Mouse (Mus musculus): ENCODE results near the gene Rnf39. TPM values are rescaled to one million over a fixed set of nuclear protein-coding genes. Genes with fewer than 3 reads are reported as not detected.

The Rnf39 gene
- polyA plus RNA-seq, 1 experiment, result 0.20 TPM

DNA sequence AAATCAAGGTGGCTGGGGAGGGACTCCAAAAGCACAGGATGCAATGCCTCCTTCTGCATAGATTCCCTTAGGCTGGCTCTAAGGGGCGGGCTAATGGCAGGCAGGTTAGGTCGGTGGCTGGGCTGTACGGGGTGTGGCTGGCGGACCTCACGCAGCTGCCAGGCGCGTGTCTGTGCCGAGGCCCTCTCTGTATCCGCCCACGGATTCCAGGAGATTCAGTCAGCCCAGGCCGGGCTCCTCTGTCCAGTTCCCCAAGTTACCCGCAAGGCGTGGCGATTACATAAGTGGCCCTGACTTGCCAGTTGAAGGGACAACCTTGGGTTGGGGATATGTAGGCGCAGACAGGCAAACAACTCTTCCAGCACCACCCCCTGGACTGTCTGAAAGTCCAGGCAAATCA lies 22.5 kb upstream of the Rnf39 start:
- no peak for TF ChIP-seq POLR2A (IDR thresholded peaks at IDR 0.05; ENCODE audit: low read depth, low read length)
- TF ChIP-seq CTCF (IDR thresholded peaks at IDR 0.05; ENCODE audit: extremely low read depth, insufficient read depth, insufficient read length, insufficient replicate concordance), result no peak
- WGBS, result 67% methylated on average over 15 of the region's 15 CpGs
- Histone ChIP-seq H3K4me1 (ENCODE audit: control insufficient read depth, insufficient read depth, insufficient read length) (no peaks in the 10 kb centered on the region), H3K27me3 (ENCODE audit: control insufficient read depth, insufficient read depth, low read length) (no peaks in the 10 kb centered on the region), H3K4me3 (ENCODE audit: extremely low read depth, insufficient read depth, insufficient read length) (no peak overlapping the region), H3K36me3 (ENCODE audit: control insufficient read depth, insufficient read depth, low read length) (no peaks in the 10 kb centered on the region), H3K27ac (ENCODE audit: insufficient read depth, low read length) (no peak overlapping the region)
- no peak for DNase-seq (ENCODE audit: low read depth in 1 of 2, low spot score in 2 of 2)

DNA sequence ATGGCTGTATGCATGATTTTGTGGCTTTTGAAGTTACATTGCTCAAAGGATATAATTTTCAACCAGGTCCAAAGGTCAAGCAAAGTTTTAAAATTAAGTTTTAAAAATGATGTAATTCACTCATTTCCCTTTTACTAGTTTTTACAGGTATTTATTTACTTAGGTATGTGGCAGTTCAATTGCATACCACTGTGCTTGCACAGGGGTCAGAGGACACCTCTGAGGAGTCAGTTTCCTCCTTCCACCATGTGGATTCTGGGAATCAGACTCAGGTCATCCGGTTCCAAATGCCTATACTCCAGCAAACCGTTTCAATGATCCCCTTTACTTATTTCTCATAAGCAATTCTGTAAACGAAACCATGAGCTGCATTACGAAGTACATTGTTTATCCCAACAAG lies 20.0 kb upstream of the Rnf39 start:
- H3K27me3 ChIP-seq (ENCODE audit: control insufficient read depth, insufficient read depth, low read length), result no peaks in the 10 kb centered on the region
- H3K27ac ChIP-seq (ENCODE audit: insufficient read depth, low read length), result no peak overlapping the region
- H3K4me3 ChIP-seq (ENCODE audit: extremely low read depth, insufficient read depth, insufficient read length), result no peak overlapping the region
- no peaks in the 10 kb centered on the region for H3K4me1 ChIP-seq (ENCODE audit: control insufficient read depth, insufficient read depth, insufficient read length)
- 85% methylated on average over 4 of the region's 4 CpGs for WGBS
- no peak for TF ChIP-seq POLR2A (IDR thresholded peaks at IDR 0.05; ENCODE audit: low read depth, low read length)
- TF ChIP-seq CTCF (IDR thresholded peaks at IDR 0.05; ENCODE audit: extremely low read depth, insufficient read depth, insufficient read length, insufficient replicate concordance), result no peak
- H3K36me3 ChIP-seq (ENCODE audit: control insufficient read depth, insufficient read depth, low read length), result no peaks in the 10 kb centered on the region
- no peak for DNase-seq (ENCODE audit: low read depth in 1 of 2, low spot score in 2 of 2)

DNA sequence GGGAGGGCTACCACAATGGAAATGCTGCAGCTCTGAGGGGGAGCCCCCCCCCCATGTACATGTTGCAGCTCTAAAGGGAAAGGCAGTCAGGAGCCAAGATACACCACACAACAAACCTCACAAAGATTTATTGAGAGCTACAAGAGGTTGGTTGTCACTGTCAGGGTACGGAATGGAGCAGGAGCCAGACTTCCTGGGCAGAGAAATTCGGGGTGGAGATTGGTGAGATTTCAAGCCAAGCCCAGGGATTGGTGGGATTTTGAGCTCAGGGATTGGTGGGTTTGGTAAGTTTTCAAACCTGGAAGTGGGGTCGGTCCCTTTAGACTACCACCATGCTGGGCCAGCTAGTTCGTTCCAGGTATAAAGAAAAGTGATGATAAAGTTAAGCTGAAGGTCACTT lies 19.2 kb upstream of the Rnf39 start:
- DNase-seq (ENCODE audit: low read depth in 1 of 2, low spot score in 2 of 2), result no peak
- Histone ChIP-seq H3K27me3 (ENCODE audit: control insufficient read depth, insufficient read depth, low read length) (no peaks in the 10 kb centered on the region), H3K27ac (ENCODE audit: insufficient read depth, low read length) (no peak overlapping the region), H3K4me3 (ENCODE audit: extremely low read depth, insufficient read depth, insufficient read length) (no peak overlapping the region), H3K4me1 (ENCODE audit: control insufficient read depth, insufficient read depth, insufficient read length) (no peaks in the 10 kb centered on the region), H3K36me3 (ENCODE audit: control insufficient read depth, insufficient read depth, low read length) (no peaks in the 10 kb centered on the region)
- WGBS, result 75% methylated on average over 4 of the region's 4 CpGs
- no peak for TF ChIP-seq POLR2A (IDR thresholded peaks at IDR 0.05; ENCODE audit: low read depth, low read length)
- TF ChIP-seq CTCF (IDR thresholded peaks at IDR 0.05; ENCODE audit: extremely low read depth, insufficient read depth, insufficient read length, insufficient replicate concordance), result no peak

DNA sequence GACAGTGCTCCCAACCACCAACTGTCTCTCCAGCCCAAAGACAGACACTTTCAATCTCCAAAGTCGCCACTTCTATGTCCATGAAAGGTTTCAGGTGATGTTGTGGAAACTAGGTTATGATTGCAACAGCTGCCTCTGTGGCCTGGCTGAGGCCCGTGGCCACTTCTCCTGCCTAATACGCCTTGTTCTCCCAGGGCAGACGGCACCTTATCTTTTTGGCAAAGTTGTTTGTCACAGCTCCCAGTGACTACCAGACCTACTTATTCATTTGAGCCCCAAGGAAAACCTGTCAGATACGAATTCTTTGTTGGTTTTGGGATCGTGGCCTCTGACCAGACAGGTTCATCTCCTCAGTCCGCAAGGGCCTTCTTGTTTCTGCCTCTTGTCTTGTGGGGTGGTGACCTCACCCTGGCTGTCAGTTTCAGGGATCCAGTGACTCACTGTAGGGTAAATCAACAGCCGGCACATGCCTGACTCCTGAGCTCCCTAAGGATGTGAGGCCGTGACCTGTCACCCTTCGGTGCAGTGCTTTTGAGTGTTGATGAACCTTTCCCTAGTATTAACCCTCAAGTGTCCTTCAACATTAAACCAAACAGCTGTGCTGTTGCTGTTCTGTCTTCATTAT lies 15.1 kb upstream of the Rnf39 start:
- Histone ChIP-seq H3K27ac (ENCODE audit: insufficient read depth, low read length) (no peak overlapping the region), H3K4me1 (ENCODE audit: control insufficient read depth, insufficient read depth, insufficient read length) (no peaks in the 10 kb centered on the region), H3K36me3 (ENCODE audit: control insufficient read depth, insufficient read depth, low read length) (no peaks in the 10 kb centered on the region), H3K27me3 (ENCODE audit: control insufficient read depth, insufficient read depth, low read length) (no peaks in the 10 kb centered on the region), H3K4me3 (ENCODE audit: extremely low read depth, insufficient read depth, insufficient read length) (no peak overlapping the region)
- TF ChIP-seq CTCF (IDR thresholded peaks at IDR 0.05; ENCODE audit: extremely low read depth, insufficient read depth, insufficient read length, insufficient replicate concordance), result no peak
- TF ChIP-seq POLR2A (IDR thresholded peaks at IDR 0.05; ENCODE audit: low read depth, low read length), result no peak
- 86% methylated on average over 10 of the region's 10 CpGs for WGBS
- no peak for DNase-seq (ENCODE audit: low read depth in 1 of 2, low spot score in 2 of 2)

GRCm38 (mm10) chr17:36929236-36929932 lies 13.3 kb upstream of the Rnf39 start:
- Histone ChIP-seq H3K27ac (ENCODE audit: insufficient read depth, low read length) (no peak overlapping the region), H3K4me1 (ENCODE audit: control insufficient read depth, insufficient read depth, insufficient read length) (no peaks in the 10 kb centered on the region), H3K27me3 (ENCODE audit: control insufficient read depth, insufficient read depth, low read length) (no peaks in the 10 kb centered on the region), H3K36me3 (ENCODE audit: control insufficient read depth, insufficient read depth, low read length) (no peaks in the 10 kb centered on the region), H3K4me3 (ENCODE audit: extremely low read depth, insufficient read depth, insufficient read length) (no peak overlapping the region)
- WGBS, result 64% methylated on average over 12 of the region's 12 CpGs
- no peak for DNase-seq (ENCODE audit: low read depth in 1 of 2, low spot score in 2 of 2)
- TF ChIP-seq CTCF (IDR thresholded peaks at IDR 0.05; ENCODE audit: extremely low read depth, insufficient read depth, insufficient read length, insufficient replicate concordance), result no peak
- TF ChIP-seq POLR2A (IDR thresholded peaks at IDR 0.05; ENCODE audit: low read depth, low read length), result no peak

DNA sequence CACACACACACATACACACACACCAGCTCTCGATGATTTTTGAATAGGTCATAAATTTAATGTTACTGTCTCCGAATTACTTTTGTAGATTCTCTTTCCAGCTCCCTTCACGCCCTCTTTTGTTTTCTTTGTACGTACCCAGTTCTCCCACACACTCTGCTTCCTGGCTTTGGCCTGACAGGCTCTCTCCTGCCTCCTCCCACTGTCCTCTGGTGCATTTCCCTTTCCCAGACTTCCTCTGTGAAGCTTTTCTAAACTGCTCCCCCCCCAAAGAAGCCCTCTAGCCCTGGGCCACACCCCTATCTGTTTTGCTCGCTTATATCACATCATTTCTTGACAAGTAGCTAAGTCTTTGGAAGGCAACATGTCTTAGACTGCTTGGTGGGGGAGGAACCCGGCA lies 12.5 kb upstream of the Rnf39 start:
- H3K4me3 ChIP-seq (ENCODE audit: extremely low read depth, insufficient read depth, insufficient read length), result no peak overlapping the region
- no peak for TF ChIP-seq CTCF (IDR thresholded peaks at IDR 0.05; ENCODE audit: extremely low read depth, insufficient read depth, insufficient read length, insufficient replicate concordance)
- no peak for TF ChIP-seq POLR2A (IDR thresholded peaks at IDR 0.05; ENCODE audit: low read depth, low read length)
- WGBS, result 74% methylated on average over 6 of the region's 6 CpGs
- no peak for DNase-seq (ENCODE audit: low read depth in 1 of 2, low spot score in 2 of 2)
- H3K27me3 ChIP-seq (ENCODE audit: control insufficient read depth, insufficient read depth, low read length), result no peaks in the 10 kb centered on the region
- no peaks in the 10 kb centered on the region for H3K4me1 ChIP-seq (ENCODE audit: control insufficient read depth, insufficient read depth, insufficient read length)
- H3K27ac ChIP-seq (ENCODE audit: insufficient read depth, low read length), result no peak overlapping the region
- no peaks in the 10 kb centered on the region for H3K36me3 ChIP-seq (ENCODE audit: control insufficient read depth, insufficient read depth, low read length)

DNA sequence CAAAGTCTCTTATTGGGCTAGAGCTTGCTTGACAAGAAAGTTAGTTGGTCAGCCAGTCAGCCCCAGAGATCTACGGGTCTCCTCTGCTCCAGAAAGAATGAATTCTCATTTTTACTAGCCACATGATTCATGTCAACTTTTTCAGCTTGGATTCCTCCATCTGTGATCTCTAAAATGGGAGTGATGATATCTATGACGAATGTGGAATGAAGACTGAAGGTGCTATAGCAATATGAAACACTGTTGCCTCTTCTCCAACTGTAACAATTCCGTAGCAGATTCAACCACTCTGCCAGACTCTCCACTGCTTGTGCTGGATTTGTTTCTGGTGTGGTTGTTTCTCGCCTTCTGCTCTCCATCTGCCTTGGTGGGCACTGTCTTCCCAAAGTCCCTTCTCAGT lies 11.6 kb upstream of the Rnf39 start:
- H3K27ac ChIP-seq (ENCODE audit: insufficient read depth, low read length), result no peak overlapping the region
- WGBS, result 91% methylated on average over 4 of the region's 4 CpGs
- H3K27me3 ChIP-seq (ENCODE audit: control insufficient read depth, insufficient read depth, low read length), result no peaks in the 10 kb centered on the region
- no peaks in the 10 kb centered on the region for H3K4me1 ChIP-seq (ENCODE audit: control insufficient read depth, insufficient read depth, insufficient read length)
- H3K36me3 ChIP-seq (ENCODE audit: control insufficient read depth, insufficient read depth, low read length), result no peaks in the 10 kb centered on the region
- no peak overlapping the region for H3K4me3 ChIP-seq (ENCODE audit: extremely low read depth, insufficient read depth, insufficient read length)
- no peak for DNase-seq (ENCODE audit: low read depth in 1 of 2, low spot score in 2 of 2)
- TF ChIP-seq POLR2A (IDR thresholded peaks at IDR 0.05; ENCODE audit: low read depth, low read length) (no peak), CTCF (IDR thresholded peaks at IDR 0.05; ENCODE audit: extremely low read depth, insufficient read depth, insufficient read length, insufficient replicate concordance) (no peak)
